Mouse (Mus musculus): Measurements from ENCODE around the gene Arhgef10l.

Arhgef10l gene

DNA sequence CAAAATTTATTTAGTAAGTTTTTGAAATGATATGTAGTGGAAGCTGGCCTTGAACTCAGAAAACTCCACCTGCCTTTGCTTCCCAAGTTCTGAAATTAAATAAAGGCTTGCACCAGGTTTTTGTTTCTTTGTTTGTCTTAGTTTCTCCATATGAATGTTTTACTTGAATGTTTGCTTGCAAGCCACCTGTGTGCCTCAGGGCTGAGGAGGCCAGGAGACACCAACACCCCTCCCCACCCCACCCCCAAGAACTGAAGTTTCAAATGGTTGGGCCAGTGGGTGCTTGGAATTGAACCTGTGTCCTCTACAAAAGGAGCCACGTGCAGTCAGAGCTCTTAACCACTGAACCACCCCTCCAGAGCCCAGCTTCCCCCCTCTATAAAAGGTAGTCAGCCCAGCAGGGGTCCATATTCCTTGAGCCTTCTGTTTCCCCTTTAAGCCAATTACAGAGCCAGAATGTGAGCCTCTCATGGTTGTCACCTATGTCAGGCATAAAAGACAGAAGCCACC is 28.8 kb upstream of the Arhgef10l start:
- no peak for DNase-seq (ENCODE audit: low read depth, low spot score)

DNA sequence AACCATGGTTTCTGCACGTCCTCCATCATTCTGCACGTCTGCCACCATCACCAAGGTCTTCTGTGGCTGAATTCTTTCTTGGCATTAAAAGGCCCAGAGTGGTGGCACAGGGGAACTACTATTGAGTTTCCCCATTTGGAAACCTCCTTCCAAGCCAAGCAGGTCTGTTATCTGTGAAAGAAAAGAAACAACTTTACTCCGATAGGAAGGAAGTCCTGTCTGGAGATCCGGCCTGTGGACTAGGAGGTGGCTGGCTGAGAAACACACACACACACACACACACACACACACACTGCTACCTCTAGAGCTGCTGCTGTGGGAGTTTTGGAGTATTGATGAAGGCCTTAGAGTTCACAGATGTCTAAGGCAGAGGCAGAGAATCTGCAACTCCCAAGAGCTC is 27.7 kb upstream of the Arhgef10l start:
- no peak for DNase-seq (ENCODE audit: low read depth, low spot score)

DNA sequence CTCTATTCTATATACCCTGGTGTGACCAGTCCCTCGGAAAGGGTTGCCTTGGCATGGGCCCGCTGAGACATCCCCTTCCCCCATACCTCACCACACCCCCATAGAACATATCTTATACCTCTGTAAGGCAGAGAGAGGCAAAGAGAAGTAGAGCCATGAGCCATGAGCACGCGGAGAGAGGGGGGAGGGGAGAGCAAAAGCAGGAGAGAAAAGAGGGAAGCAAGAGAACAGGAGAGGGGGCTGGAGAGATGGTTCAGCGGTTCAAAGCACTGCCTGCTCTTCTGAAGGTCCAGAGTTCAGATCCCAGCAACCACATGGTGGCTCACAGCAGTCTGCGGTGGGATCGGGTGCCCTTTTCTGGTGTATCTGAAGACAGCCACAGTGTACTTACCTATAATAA is 25.7 kb upstream of the Arhgef10l start:
- DNase-seq (ENCODE audit: low read depth, low spot score): no peak

DNA sequence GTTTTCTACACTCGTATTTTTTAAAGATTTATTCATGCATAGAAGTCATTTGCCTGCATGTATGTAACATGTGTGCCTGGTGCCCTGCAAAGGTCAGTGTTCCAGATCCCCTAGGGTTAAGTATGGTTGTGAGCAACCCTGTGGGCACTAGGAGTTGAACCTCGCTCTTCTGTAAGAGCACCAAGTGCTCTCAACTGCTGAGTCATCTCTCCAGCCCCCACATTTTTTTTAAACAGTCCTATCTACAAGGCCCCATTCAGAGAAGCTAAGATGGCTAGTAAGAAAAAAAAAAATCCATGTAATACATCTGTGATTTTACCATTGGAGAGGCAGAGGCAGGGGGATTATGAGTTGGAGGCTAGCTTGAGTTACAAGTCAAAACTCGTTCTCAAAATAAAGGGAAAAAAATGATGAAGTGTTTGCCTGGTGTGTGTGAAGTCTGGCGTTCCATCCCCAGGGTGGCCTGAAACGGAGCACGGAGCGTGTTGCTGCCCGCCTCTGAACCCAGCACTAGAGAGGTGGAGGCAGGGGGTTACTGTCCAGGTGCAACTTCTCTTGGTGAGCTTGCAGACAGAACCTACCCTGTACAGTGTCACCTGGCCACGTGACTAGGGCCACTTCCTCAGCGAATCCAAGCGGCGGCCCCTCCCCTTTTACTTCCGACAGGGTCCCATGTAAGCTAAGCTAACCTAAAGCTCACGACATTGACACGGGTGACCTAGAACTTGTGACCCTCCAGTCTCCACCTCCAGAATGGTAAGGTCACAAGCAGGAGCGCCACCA is 24.3 kb upstream of the Arhgef10l start:
- DNase-seq (ENCODE audit: low read depth, low spot score): no peak

DNA sequence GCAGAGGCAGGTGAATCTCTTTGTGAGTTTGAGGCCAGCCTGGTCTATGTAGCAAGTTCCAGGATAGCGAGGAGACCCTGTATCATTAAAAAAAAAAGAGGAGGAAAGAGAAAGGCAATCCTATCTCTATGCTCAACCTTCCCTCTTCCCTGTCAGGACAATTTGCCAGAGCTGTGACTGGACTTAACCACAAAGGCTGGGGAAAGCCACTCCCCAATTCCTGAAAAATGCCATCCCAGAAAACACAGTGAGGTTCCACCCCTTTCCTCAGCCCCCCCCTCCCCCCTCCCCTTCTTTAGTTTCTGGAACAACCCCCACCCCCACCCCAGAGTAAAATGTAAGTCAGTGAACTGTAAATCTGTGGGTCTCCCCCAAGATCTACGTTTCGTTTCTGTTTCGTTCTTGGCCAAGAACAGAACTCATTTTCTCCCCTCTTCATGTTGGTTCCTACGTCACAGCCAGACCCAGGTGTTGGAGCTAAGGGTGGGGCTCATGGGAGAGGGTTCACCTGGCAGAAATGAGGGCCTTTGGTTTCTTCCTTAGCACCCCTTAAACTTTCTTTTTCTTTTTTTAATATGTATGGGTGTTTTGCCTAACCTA is 23.1 kb upstream of the Arhgef10l start:
- no peak for DNase-seq (ENCODE audit: low read depth, low spot score)

DNA sequence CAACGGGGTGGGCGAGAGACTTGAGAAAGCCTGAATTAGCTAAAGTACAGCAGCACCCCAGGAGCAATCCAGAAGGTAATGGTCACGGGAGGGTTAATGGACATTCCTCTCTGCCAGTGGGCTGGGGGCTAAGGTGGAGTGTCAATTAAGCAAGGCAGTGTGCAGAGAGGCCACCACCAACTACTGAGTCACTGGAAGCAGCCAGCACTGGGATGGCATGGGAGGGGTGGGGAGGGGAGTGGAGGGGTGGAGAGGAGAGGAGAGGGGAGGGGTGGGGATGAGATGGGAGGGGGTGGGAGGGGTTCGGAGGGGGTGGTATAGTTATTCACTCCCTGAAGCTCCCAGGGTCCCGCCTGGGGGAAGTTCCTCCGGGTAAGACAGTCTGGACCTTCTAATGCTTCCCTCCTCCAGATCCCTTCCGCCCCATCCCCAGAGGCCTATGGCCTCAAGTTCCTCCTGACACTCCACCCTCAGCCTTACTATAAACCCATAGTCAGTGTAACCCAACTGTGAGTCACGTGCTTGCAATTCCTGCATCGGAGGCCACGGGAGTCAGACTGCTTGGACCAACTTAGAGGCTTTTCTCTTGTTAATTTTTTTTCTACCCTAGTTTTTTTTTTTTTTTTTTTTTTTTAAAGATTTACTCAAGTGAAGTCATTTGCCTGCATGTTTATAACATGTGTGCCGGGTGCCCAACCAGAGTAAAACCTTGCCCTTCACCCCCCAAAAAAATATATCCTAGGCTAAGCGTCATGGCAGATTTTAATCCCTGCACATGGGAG is 22.4 kb upstream of the Arhgef10l start:
- DNase-seq (ENCODE audit: low read depth, low spot score): no peak

DNA sequence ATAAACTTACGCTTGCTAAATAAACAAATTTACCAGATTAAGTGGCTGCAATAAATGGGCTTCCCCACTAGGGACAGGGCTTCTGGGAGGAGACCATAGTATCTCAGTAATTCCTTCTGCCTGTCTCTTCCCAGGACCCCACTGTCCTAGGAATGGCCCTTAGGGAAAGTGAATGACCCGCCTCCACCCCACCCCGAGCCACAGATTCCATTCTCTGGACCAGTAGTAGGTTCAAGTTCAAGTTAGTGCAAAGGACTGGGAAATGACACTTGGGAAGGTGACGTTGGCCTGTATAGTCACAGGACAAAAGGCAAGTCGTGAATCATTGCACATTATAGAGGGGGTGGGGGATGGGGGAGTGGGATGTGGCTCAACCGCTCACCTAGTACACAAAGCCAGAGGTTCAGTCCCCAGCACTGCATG is 19.1 kb upstream of the Arhgef10l start:
- DNase-seq (ENCODE audit: low read depth, low spot score): no peak

DNA sequence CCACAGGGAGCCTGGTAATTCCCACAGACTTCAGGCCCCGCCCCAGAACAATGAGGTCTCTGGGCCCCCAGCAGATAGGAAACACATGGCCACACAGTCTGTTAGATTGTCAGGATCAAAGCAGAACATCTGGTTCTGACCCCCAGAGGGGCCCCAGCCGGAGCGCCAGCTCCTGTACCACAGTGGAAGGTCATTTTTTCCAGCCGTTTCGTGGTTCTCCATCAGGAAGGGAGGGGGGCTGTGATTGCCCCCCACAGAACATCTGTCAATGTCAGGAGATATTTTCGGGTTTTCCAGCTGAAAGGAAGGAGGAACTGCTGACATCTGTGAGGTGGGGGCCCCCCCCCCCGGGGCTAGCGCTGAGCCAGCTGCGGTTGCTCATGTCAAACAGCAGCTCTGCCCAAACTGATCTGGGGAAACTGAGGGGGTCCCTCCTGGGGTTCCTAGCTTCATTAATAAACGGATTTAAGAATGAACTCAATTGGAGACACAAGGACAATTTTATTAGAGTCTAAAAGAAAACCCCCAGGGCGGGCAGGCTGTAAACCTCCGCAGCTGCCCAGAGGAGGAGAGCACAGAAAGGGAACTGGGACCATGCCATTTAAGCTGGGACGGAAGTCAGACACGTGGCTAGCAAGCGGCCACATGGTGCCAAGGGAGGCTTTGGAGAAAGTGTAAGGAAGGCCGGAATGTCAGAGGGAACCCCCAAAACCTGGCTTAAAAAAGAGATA is 18.5 kb upstream of the Arhgef10l start:
- no peak for DNase-seq (ENCODE audit: low read depth, low spot score)

DNA sequence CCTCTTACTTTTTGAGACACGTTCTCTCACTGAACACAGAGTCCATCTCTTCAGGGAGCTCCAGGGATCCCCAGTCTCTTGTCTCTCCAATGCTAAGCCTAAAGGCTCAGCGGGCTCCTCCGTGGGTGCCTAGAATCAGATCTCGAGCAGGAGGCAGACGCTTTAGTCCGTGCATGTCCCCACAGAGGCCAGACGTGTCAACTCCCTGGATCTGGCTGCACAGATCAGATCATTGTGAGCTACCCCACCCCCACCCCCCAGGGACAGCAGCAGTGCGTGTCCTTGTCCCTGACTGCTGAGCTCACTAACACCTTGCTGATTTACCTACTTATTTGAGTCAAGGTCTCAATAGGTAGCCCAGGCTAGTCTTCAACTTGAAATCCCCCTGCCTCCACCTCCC is 17.8 kb upstream of the Arhgef10l start:
- DNase-seq (ENCODE audit: low read depth, low spot score): no peak

DNA sequence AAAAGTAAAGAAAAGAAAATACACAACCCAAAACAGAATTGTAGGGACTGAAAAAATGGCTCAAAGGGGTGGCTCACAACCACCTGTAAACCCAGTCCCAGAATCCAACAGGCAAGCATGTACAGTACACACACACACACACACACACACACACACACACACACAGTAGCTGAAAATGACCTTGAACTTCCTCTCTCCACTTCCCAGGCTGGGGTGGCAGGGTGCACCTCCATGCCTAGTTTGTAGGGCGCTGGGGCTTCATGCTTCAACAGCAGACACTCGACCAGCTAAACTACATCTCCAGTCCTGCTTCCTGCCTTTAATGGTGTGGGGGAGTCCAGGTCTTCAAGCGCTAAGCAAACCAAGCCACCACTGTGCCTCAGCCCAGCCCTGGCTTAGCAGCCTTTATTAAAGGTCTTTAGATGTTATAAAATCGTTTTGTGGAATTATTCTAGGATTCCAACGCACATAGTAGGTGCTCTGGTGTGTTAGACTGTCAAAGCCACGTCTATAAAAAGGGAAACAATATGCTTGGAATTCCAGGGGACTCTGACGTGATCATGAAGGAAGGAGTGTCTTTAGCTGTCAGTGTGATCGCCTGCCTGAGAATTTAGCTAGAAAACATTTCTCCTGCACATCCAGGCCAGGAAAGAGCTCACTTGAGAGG is 15.1 kb upstream of the Arhgef10l start:
- no peak for DNase-seq (ENCODE audit: low read depth, low spot score)

DNA sequence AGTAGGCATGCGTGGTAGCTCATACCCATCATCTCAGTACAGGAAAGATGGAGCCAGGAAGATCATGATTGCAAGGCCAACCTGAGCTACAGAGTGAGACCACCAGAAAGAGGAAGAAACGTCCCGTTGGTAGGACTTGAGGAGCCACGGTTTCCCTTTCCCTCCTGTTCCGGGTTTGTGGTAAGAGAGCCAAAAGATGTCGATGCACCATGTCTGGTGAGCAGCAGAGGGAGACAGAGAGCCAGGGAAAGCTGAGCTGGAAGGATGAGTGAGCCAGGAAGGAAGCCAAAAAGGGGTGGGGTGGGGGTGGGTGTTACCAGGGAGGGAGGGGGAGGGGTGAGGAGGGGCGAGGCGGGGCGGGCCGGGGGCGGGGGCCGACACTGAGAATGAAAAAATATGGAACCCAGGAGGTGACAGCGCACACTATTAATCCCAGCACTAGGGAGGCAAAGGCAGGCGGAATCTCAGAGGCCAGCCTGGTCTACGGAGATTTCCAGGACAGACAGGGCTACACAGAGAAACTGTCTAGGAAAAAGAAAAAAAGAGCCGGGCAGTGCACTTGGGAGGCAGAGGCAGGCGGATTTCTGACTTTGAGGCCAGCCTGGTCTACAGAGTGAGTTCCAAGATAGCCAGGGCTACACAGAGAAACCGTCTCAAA is 14.0 kb upstream of the Arhgef10l start:
- DNase-seq (ENCODE audit: low read depth, low spot score): no peak

DNA sequence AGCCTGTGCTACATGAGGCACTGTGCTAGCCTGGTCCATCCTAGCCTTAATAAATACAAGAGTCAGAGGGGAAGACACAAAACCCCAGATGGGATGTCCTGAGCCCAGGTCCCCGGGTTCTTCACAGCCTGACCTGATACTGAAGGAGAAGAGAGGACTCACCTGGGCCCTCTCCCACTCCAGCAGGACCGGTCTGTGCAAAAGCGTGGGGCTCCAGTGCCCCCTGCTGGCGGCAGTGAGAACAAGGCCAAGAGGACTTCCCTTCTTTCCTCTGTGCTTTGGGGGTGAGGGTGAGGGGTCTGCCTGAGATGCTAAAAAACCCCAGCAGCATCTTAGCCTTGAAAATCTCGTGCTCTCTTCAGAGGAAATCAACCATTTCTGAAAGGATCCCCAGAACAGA is 13.2 kb upstream of the Arhgef10l start:
- no peak for DNase-seq (ENCODE audit: low read depth, low spot score)

DNA sequence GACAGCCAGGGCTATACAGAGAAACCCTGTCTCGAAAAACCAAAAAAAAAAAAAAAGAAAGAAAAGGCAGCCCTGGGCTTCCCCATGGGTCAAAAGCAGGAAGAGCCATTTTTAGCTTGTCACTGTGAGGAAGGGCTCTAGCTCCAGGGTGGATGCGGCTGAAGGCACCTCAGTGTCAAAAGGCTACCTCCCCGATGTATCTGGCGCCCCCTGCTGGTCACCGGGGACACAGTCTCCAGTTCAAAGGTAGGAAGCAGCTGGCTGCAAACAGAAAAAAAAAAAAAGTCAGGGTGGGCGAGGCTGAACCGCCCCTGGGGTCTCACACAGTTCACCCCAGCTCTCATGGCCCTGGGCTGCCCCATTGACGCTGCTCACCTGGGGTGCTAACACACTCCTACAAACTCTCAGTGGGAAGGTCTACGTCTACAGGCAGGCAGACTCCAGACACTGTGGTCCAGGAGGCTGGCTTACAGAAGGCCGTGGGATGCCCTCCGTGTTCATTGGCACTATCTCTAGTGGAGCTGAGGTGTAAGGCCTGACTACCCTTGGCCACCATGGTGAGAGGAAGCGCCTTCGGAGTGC is 8.6 kb upstream of the Arhgef10l start:
- peak; percentile 69 for DNase-seq (ENCODE audit: low read depth, low spot score)

DNA sequence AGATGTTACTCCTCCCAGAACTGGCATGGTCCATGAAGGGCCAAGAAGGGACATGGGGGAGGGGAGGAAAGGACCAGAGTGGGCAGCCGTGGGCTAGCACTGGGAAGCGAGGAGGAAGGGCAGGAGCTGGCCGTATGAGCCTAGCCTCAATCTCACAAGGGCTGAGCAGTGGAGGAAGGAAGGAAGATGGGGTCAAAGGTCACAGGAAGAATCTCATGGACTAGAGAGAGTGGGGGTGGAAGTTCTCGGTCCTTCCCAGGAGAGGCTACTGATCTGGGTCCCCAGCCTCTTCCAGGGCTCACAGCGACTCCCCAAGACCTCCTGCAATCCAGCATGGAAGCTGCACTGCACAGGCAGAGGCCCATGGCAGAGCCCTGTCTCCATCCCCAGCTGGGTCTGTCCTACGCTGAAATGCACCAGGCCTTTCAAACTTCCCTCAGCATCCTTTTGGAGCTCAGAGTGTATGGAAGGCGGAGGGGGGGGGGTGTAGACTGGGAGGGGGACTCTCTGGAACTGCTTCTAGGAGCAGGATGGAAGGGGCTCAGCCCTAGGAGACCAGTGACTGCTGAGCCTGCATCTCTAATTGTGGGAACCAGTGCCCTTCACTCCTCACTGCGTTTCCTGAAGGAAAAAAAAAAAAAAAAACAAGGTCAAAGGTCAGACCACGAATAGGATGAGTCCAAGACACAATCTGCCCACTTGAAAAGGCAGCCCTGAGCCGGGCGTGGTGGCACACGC is 7.9 kb upstream of the Arhgef10l start:
- no peak for DNase-seq (ENCODE audit: low read depth, low spot score)

DNA sequence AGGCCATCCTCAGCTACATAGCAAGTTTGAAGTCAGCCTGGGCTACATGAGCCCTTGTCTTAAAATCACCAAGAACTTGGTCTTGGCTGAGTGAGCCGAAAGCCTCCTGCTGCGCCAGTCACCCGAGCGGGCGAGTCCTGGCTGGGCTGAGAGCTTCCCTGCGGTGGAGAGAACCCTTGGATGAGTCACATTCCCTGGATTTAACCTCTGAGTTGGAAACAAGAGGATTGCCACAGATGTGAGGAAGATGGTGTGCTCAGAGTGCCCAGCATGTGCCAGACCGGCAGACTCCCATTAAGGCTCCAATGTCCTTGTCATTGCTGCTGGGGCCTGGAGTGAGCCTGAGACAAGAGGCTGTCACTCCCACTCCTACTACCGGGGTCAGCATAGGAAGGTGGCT is 2.0 kb upstream of the Arhgef10l start:
- no peak for DNase-seq (ENCODE audit: low read depth, low spot score)

DNA sequence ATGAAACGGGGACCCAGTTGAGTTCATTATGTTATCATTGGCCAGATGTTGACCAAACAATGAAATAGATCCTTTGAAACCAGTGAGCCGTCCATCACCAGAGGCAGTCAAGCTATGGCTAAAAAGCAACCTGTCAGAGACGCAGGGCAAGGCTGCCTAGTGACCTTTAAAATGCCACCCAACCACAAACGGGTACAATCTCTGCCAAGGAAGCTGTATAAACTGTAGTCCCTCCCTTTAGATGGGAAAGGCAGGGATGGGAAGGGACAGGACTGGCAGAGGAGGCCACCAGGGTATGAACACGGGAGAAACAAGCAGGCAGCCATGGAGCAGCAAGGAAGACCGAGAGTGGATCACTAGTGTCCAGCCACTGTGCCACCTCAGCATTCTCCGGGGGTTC is 759 bp downstream of the Arhgef10l start:
- DNase-seq (ENCODE audit: low read depth, low spot score): no peak

DNA sequence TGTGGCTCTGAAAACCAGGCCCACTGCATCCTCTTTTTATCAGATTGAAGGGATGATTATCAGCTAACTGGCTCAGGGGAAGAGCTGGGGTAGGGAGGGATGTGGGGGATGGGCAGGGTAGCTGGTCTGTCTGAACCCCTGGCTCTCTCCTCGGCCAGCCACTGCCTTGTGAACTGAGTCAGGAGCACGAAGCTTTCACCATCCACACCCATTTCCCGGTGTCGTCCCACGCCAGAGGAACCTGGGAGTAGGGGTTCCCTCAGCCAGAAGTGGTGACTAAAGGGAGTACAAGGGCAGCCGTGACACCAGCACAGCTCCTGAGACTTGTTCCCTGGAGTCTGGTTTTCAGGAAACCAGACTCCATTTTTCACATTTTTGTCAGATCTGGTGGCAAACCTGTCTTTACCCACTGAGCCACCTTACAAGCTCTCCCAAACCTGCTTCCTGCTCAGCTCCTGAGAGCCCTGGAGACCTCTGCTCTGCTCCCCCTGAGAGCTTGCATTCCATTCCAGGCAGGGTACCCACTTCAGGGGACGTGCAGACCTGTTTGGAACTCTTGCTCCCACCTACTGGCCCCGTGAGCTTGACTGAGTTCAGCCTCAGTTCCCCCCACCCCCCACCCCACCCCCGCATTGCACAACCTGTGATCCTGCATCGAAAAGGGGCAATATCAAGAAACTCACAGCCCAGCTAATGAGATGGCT is 2.8 kb downstream of the Arhgef10l start:
- no peak for DNase-seq (ENCODE audit: low read depth, low spot score)

DNA sequence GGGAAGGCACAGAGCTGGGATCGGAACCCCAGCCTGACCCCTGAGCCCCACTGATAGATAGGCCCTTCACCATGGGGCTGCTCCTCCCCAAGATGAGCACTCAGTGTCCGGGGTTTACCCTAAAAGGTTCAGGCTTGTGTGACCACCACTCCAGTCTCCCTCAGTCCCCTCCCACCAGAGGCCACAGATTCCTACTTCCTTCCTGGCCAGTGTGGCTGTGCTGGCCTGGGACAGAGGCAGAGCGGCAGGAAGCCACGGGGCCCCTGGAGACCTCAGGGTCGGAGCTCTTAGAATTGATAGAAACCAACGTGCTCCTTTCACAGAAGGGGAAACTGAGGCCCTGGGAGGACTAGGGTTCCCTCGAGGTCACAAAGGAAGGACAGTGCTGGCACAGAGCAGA is 3.4 kb downstream of the Arhgef10l start:
- no peak for DNase-seq (ENCODE audit: low read depth, low spot score)

DNA sequence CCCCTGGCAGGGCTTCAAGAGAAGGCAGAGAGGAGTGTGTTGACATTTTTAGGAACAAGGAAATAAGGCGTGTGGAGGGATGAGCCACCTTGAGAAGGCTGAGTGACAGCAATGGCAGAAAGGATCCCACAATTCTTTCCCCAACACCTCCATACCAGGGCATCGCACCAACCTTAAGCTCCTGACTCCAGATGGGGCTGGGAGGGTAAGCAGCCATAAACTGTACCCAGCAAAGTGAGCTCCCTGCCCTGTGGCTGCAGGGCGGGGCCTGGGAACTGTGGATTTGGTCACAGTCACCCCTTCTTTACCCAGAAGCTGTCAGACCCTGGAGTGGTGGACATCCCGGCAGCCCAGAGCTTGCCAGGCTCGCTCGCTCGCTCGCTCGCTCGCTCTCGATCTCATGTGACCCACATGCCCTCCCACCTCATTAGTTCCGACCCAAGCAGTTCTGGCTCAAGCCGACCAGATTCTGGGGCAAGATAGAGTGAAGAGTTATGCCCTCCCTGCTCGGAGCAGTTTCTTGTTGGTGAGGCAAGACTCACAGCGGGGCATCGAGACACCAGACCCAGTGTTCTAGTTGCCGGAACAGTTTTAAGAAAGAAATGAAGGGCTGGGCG is 4.3 kb downstream of the Arhgef10l start:
- DNase-seq (ENCODE audit: low read depth, low spot score): no peak
